Mouse (Mus musculus): ENCODE data around the gene Tnxb.

DNA sequence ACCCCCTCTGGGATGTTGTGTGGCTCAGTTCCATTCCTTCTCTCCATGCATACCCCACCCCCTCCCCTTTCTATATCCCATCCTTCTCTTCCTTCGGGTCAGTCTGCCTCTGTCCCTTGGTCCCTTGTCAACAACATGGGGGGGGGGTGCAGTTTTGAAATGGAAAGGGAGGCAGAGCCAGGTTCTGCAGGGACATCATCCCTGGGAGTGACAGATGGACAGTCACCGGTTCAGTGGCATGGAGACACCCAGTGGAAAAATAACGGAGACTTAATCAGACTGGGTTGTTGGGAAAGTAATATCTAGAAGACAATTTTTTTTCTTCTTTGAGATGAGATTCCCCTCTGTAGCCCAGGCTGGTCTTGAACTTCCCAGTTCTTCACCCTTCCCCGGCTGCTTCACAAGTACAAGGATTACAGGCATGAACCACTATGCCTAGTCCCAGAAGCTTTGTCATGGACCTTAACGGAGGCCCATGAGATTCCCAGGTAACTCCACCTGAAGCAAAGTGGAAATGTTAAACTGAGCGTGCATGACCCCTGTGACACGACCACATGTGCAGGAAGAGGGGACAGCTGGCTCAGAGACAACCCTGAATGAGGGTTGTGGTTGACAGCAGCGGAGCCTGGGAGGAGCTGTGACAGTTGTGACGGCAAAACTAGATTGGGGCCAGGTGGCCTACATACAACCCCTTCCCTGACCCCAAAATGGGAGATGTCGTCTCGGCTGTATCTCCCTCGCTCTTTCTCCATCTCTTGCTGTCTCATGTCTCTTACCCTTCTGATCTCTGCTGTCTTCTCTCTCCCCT is 40.3 kb upstream of the Tnxb start:
- TF ChIP-seq POLR2A (IDR thresholded peaks at IDR 0.05; ENCODE audit: control insufficient read depth, low read depth, low read length): no peak
- TF ChIP-seq CTCF (IDR thresholded peaks at IDR 0.05; ENCODE audit: control insufficient read depth, insufficient read depth, insufficient replicate concordance, low read depth, low read length): no peak

All from testis, adult 2 months (tissue).